Mouse (Mus musculus) heart, postnatal 0 days (tissue): ENCODE results near the gene Gm10944. TPM values are rescaled to one million over a fixed set of nuclear protein-coding genes. Genes with fewer than 3 reads are reported as not detected.

ENCODE experiments used
- ATAC-seq: fragments of 200-750 bp; cut with Nextera tagmentation; 2 replicates; pipeline ENCODE4 v1.8.0; 2017; ENCODE audit warnings: low read depth, moderate number of reproducible peaks, moderate library complexity; ENCODE audit not compliant: insufficient read depth
- DNase-seq: peaks from one replicate; pipeline ENCODE4 v3.0.0-alpha.2; 2016; ENCODE audit warnings: low spot score
- H3K27ac ChIP-seq: fragments of 300-500 bp; sonication (generic); 2 replicates; pipeline ENCODE4 v1.5.1; 2014; ENCODE audit warnings: low read depth, mild to moderate bottlenecking
- H3K27me3 ChIP-seq: fragments of 300-500 bp; sonication (generic); 2 replicates; pipeline ENCODE4 v1.6.1; 2014; ENCODE audit warnings: low read length, mixed read lengths; ENCODE audit not compliant: control insufficient read depth, insufficient read depth
- H3K36me3 ChIP-seq: fragments of 300-500 bp; sonication (generic); replicated peaks from 2 replicates; pipeline ENCODE4 v1.6.1; 2014; ENCODE audit warnings: low read length, mixed read lengths; ENCODE audit not compliant: control insufficient read depth, insufficient read depth
- H3K4me1 ChIP-seq: fragments of 300-500 bp; sonication (generic); 2 replicates; pipeline ENCODE4 v1.6.1; 2014; ENCODE audit warnings: antibody characterized with exemption; ENCODE audit not compliant: control insufficient read depth, insufficient read depth
- H3K4me2 ChIP-seq: fragments of 300-500 bp; sonication (generic); 2 replicates; pipeline ENCODE4 v1.6.1; 2014; ENCODE audit warnings: low read depth, mild to moderate bottlenecking, low read length, moderate library complexity
- H3K4me3 ChIP-seq: fragments of 300-500 bp; sonication (generic); 2 replicates; pipeline ENCODE4 v1.5.1; 2014; ENCODE audit warnings: low read depth, low read length
- H3K9ac ChIP-seq: fragments of 300-500 bp; sonication (generic); replicated peaks from 2 replicates; pipeline ENCODE4 v1.6.1; 2014; ENCODE audit warnings: low read depth, low read length, mixed read lengths
- H3K9me3 ChIP-seq: fragments of 300-500 bp; sonication (generic); replicated peaks from 2 replicates; pipeline ENCODE4 v1.6.1; 2016; ENCODE audit warnings: low read length; ENCODE audit not compliant: control insufficient read depth
- CTCF ChIP-seq: IDR thresholded peaks from 2 replicates; pipeline ENCODE4 v1.5.1; 2016; ENCODE audit warnings: antibody characterized with exemption, control low read depth, low read depth
- EP300 ChIP-seq: IDR thresholded peaks from 2 replicates; pipeline ENCODE4 v1.6.1; 2016; ENCODE audit warnings: antibody characterized with exemption, low read depth
- WGBS: fragments of 180-500 bp; shearing (Covaris S2); extraction: QIAGEN DNeasy Blood & Tissue Kit; methylation state at CpG from one replicate; pipeline ENCODE4 v1.1.7; 2014; 5-methylcytosine and 5-hydroxymethylcytosine counted together
- polyA plus RNA-seq: library from polyadenylated mRNA; unstranded; fragments of >200 nt; fragmentation: Nextera tagmentation; extraction: Ambion mirVana; gene quantifications from 2 replicates; pipeline ENCODE4 v1.2.1, GENCODE M21; 2015
- total RNA-seq: library from RNA; depleted of rRNA; stranded (reverse); fragments of >200 nt; gene quantifications from 2 replicates; pipeline ENCODE4 v1.2.3, GENCODE M21; 2014; ENCODE audit warnings: low replicate concordance; rRNA removed

The Gm10944 gene
- total and polyA plus RNA-seq, 2 experiments from 2014 or later = not detected

DNA sequence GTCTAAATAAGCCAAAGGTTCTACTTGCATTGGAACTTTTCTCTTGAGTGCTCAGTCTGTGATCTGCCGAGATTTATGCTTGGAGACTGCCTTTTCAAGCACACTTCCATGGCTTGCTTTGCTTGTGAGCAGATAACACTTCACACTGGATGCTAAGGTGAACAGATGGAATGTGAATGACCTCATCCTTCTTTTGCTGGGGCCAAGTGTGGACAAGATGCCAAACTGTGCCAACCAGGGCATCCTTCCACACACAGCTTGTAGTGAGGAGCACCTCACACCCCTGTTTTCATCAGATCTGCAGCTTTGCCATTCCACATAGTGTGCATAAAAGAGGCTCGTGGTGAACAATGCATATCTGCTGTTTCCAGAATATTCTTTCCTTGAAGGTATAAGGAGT, 29.7 kb downstream of the Gm10944 start:
- no peak for ATAC-seq
- no peak for TF ChIP-seq CTCF
- TF ChIP-seq EP300 = no peak
- Histone ChIP-seq H3K4me2 (no peak overlapping the region), H3K36me3 (no peaks in the 10 kb centered on the region), H3K4me3 (no peak overlapping the region), H3K9me3 (no peaks in the 10 kb centered on the region), H3K27me3 (no peaks in the 10 kb centered on the region), H3K27ac (no peak overlapping the region), H3K4me1 (no peaks in the 10 kb centered on the region), H3K9ac (no peak overlapping the region)
- DNase-seq = no peak
- WGBS = 48% methylated on average over 2 of the region's 2 CpGs

DNA sequence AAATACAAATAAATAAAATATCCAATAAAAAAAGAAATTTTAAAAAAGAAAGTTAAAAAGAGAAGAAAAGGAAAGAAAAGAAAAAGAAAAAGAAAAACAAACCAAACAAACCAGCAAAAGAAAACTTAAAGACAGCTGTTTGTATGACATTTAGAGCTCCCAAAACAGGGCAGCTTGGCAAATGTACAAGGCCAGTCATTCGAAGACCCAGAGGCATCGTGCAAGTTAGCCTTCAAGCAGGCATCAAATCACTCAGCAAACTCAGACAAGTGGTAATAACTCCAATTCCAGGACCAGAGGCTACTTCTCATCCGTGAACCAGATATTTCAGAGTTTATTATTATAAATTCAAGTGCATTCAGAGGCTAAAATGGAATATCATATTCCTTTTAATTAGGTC, 45.4 kb downstream of the Gm10944 start:
- Histone ChIP-seq H3K4me3 (no peak overlapping the region), H3K27ac (no peak overlapping the region), H3K27me3 (no peaks in the 10 kb centered on the region), H3K4me1 (no peaks in the 10 kb centered on the region), H3K4me2 (no peak overlapping the region), H3K9me3 (no peaks in the 10 kb centered on the region), H3K9ac (no peak overlapping the region), H3K36me3 (no peaks in the 10 kb centered on the region)
- no peak for DNase-seq
- 70% methylated on average over 3 of the region's 3 CpGs for WGBS
- TF ChIP-seq EP300 (no peak), CTCF (no peak)
- no peak for ATAC-seq

Other genes with a start within 250 kb of the Gm10944 start
- gene Adgb, start 209.0 kb upstream of the Gm10944 start, total RNA-seq = not detected in 2 replicates
- gene Adgb, start 209.0 kb upstream of the Gm10944 start, polyA plus RNA-seq = 0.07 and 0.12 TPM in 2 replicates
- gene Rab32, start 123.1 kb upstream of the Gm10944 start, total RNA-seq = 3.9 and 4.6 TPM in 2 replicates
- 4.0 and 5.1 TPM in 2 replicates for gene Rab32, start 123.1 kb upstream of the Gm10944 start, polyA plus RNA-seq